Mouse (Mus musculus): ENCODE data around the gene Slc9a4.

DNA sequence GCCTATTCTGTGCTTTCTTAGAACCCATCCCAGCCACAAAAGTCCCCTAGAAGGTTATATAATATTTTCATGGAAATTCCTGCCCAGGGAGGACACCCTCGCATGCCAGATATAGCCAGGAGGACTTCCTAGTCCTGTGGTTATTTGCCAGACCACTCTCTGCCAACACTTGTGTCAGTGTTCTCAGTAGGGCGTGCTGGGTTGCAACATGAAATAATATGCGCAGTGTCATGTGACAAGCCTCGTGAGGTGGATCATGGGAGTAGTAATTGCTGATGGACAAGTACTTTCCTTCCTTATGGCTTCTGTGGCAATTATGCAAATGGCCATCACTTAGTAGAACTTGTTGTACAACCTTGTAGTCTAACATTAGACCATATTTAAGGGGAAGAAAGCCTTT lies 11.1 kb downstream of the Slc9a4 start:
- TF ChIP-seq POLR2A (IDR thresholded peaks at IDR 0.05; ENCODE audit: insufficient read length, low read depth): no peak
- no peak for TF ChIP-seq POLR2AphosphoS2 (IDR thresholded peaks at IDR 0.05; ENCODE audit: insufficient read length, low read depth)
- no peak for TF ChIP-seq USF1 (IDR thresholded peaks at IDR 0.05; ENCODE audit: low read depth)
- TF ChIP-seq REST (IDR thresholded peaks at IDR 0.05; ENCODE audit: insufficient read depth, insufficient read length): no peak
- TF ChIP-seq MAX (IDR thresholded peaks at IDR 0.05; ENCODE audit: low read depth): no peak
- no peak for TF ChIP-seq MYOD1 (IDR thresholded peaks at IDR 0.05; ENCODE audit: control insufficient read depth in 1 of 3, insufficient read length in 2 of 3, low read depth in 2 of 3)
- no peak for TF ChIP-seq E2F4 (IDR thresholded peaks at IDR 0.05; ENCODE audit: insufficient read depth)
- TF ChIP-seq TCF12 (IDR thresholded peaks at IDR 0.05; ENCODE audit: insufficient read depth, poor library complexity, severe bottlenecking): no peak
- no peak for TF ChIP-seq CEBPB (IDR thresholded peaks at IDR 0.05; ENCODE audit: insufficient read depth, poor library complexity, severe bottlenecking)
- no peak for TF ChIP-seq MYOG (IDR thresholded peaks at IDR 0.05; ENCODE audit: control insufficient read depth in 1 of 3, insufficient read depth in 1 of 3, insufficient read length in 2 of 3, low read depth in 2 of 3)
- TF ChIP-seq TCF3 (IDR thresholded peaks at IDR 0.05; ENCODE audit: insufficient read length, low read depth): no peak

Data from myocyte (in vitro differentiated cells).